Mouse (Mus musculus): ENCODE measurements around the gene Heg1. TPM values are rescaled to one million over a fixed set of nuclear protein-coding genes. Genes with fewer than 3 reads are reported as not detected.

Heg1 gene
- polyA plus RNA-seq, 1 experiment from 2014 or later, result 30.5 TPM

- peaks cover 6% of the 10 kb centered on the region for H3K4me1 ChIP-seq (replicated peaks)
- H3K27ac ChIP-seq, result no peak overlapping the region
- H3K27me3 ChIP-seq, result no peaks in the 10 kb centered on the region
- 87% methylated on average over 4 of the region's 4 CpGs for WGBS
- H3K9me3 ChIP-seq (replicated peaks), result no peaks in the 10 kb centered on the region
- ATAC-seq (replicated peaks; ENCODE audit: insufficient number of reproducible peaks, insufficient read depth, low FRiP score, low read depth), result no peak
- H3K9ac ChIP-seq, result no peak overlapping the region
- no peak overlapping the region for H3K4me3 ChIP-seq
- no peaks in the 10 kb centered on the region for H3K36me3 ChIP-seq
- H3K4me2 ChIP-seq, result no peak overlapping the region
These were observed 17.1 kb upstream of the Heg1 start for GRCm38 (mm10) chr16:33666985-33667538.

GRCm38 (mm10) chr16:33668448-33668847 lies 15.7 kb upstream of the Heg1 start:
- Histone ChIP-seq H3K36me3 (no peaks in the 10 kb centered on the region), H3K4me3 (no peak overlapping the region), H3K27ac (no peak overlapping the region), H3K9ac (no peak overlapping the region), H3K4me2 (no peak overlapping the region), H3K27me3 (no peaks in the 10 kb centered on the region), H3K9me3 (replicated peaks) (no peaks in the 10 kb centered on the region), H3K4me1 (replicated peaks) (peaks cover 6% of the 10 kb centered on the region)
- no peak for ATAC-seq (replicated peaks; ENCODE audit: insufficient number of reproducible peaks, insufficient read depth, low FRiP score, low read depth)
- WGBS, result 78% methylated on average over 2 of the region's 2 CpGs

- ATAC-seq (replicated peaks; ENCODE audit: insufficient number of reproducible peaks, insufficient read depth, low FRiP score, low read depth), result no peak
- no peak overlapping the region for H3K9ac ChIP-seq
- no peaks in the 10 kb centered on the region for H3K9me3 ChIP-seq (replicated peaks)
- WGBS, result 91% methylated on average over 1 of the region's 1 CpGs
- H3K27me3 ChIP-seq, result no peaks in the 10 kb centered on the region
- no peak overlapping the region for H3K27ac ChIP-seq
- H3K36me3 ChIP-seq, result no peaks in the 10 kb centered on the region
- H3K4me2 ChIP-seq, result no peak overlapping the region
- H3K4me3 ChIP-seq, result no peak overlapping the region
- H3K4me1 ChIP-seq (replicated peaks), result peaks cover 6% of the 10 kb centered on the region
These were observed 15.1 kb upstream of the Heg1 start for GRCm38 (mm10) chr16:33669072-33669471.

- 47% methylated on average over 3 of the region's 3 CpGs for WGBS
- Histone ChIP-seq H3K27ac (0 out of 2 replicates have a peak overlapping the region, but pooled peaks have one; percentile 37), H3K4me1 (replicated peaks) (peaks cover 9% of the 10 kb centered on the region), H3K4me2 (no peak overlapping the region), H3K4me3 (no peak overlapping the region), H3K9ac (no peak overlapping the region), H3K27me3 (no peaks in the 10 kb centered on the region), H3K36me3 (no peaks in the 10 kb centered on the region), H3K9me3 (replicated peaks) (no peaks in the 10 kb centered on the region)
- no peak; the same call in 1 of the 2 replicates for ATAC-seq (replicated peaks; ENCODE audit: insufficient number of reproducible peaks, insufficient read depth, low FRiP score, low read depth)
These were observed 13.8 kb upstream of the Heg1 start for GRCm38 (mm10) chr16:33670340-33670739.

- H3K4me2 ChIP-seq, result no peak overlapping the region
- H3K27me3 ChIP-seq, result no peaks in the 10 kb centered on the region
- H3K27ac ChIP-seq, result peak overlapping the region; percentile 37; the same call in 1 of the 2 replicates
- no peak for ATAC-seq (replicated peaks; ENCODE audit: insufficient number of reproducible peaks, insufficient read depth, low FRiP score, low read depth)
- peaks cover 14% of the 10 kb centered on the region for H3K4me1 ChIP-seq (replicated peaks)
- no peaks in the 10 kb centered on the region for H3K36me3 ChIP-seq
- no peak overlapping the region for H3K9ac ChIP-seq
- H3K9me3 ChIP-seq (replicated peaks), result no peaks in the 10 kb centered on the region
- no peak overlapping the region for H3K4me3 ChIP-seq
- 87% methylated on average over 2 of the region's 2 CpGs for WGBS
These were observed 13.2 kb upstream of the Heg1 start for GRCm38 (mm10) chr16:33670933-33671332.

GRCm38 (mm10) chr16:33672188-33672587 lies 12.0 kb upstream of the Heg1 start:
- H3K9me3 ChIP-seq (replicated peaks), result no peaks in the 10 kb centered on the region
- no peaks in the 10 kb centered on the region for H3K27me3 ChIP-seq
- no peak overlapping the region for H3K9ac ChIP-seq
- WGBS, result 94% methylated on average over 4 of the region's 4 CpGs
- H3K27ac ChIP-seq, result no peak overlapping the region
- no peak overlapping the region for H3K4me3 ChIP-seq
- H3K4me1 ChIP-seq (replicated peaks), result peaks cover 27% of the 10 kb centered on the region
- no peak overlapping the region for H3K4me2 ChIP-seq
- ATAC-seq (replicated peaks; ENCODE audit: insufficient number of reproducible peaks, insufficient read depth, low FRiP score, low read depth), result no peak
- no peaks in the 10 kb centered on the region for H3K36me3 ChIP-seq

- H3K4me2 ChIP-seq, result no peak overlapping the region
- no peaks in the 10 kb centered on the region for H3K36me3 ChIP-seq
- no peak overlapping the region for H3K9ac ChIP-seq
- peaks cover 31% of the 10 kb centered on the region for H3K4me1 ChIP-seq (replicated peaks)
- no peak for ATAC-seq (replicated peaks; ENCODE audit: insufficient number of reproducible peaks, insufficient read depth, low FRiP score, low read depth)
- no peaks in the 10 kb centered on the region for H3K27me3 ChIP-seq
- no peak overlapping the region for H3K27ac ChIP-seq
- H3K4me3 ChIP-seq, result no peak overlapping the region
- no peaks in the 10 kb centered on the region for H3K9me3 ChIP-seq (replicated peaks)
- WGBS, result 75% methylated on average over 4 of the region's 4 CpGs
These were observed 11.5 kb upstream of the Heg1 start for GRCm38 (mm10) chr16:33672643-33673042.

GRCm38 (mm10) chr16:33673530-33674109 lies 10.6 kb upstream of the Heg1 start:
- ATAC-seq (replicated peaks; ENCODE audit: insufficient number of reproducible peaks, insufficient read depth, low FRiP score, low read depth), result no peak; the same call in 1 of the 2 replicates
- no peaks in the 10 kb centered on the region for H3K27me3 ChIP-seq
- no peak overlapping the region for H3K4me2 ChIP-seq
- H3K9me3 ChIP-seq (replicated peaks), result no peaks in the 10 kb centered on the region
- H3K4me1 ChIP-seq (replicated peaks), result peaks cover 31% of the 10 kb centered on the region
- no peak overlapping the region for H3K27ac ChIP-seq
- 50% methylated on average over 14 of the region's 14 CpGs for WGBS
- H3K9ac ChIP-seq, result no peak overlapping the region
- H3K36me3 ChIP-seq, result no peaks in the 10 kb centered on the region
- no peak overlapping the region for H3K4me3 ChIP-seq

- Histone ChIP-seq H3K27ac (peak overlapping the region; percentile 66; the same call in 1 of the 2 replicates), H3K4me1 (replicated peaks) (peaks cover 30% of the 10 kb centered on the region), H3K9me3 (replicated peaks) (no peaks in the 10 kb centered on the region), H3K36me3 (no peaks in the 10 kb centered on the region), H3K27me3 (no peaks in the 10 kb centered on the region), H3K4me2 (no peak overlapping the region), H3K9ac (no peak overlapping the region), H3K4me3 (no peak overlapping the region)
- no peak for ATAC-seq (replicated peaks; ENCODE audit: insufficient number of reproducible peaks, insufficient read depth, low FRiP score, low read depth)
- 80% methylated on average over 10 of the region's 10 CpGs for WGBS
These were observed 8.9 kb upstream of the Heg1 start for GRCm38 (mm10) chr16:33675151-33675847.

- peak overlapping the region; percentile 66; the same call in 1 of the 2 replicates for H3K27ac ChIP-seq
- H3K4me1 ChIP-seq (replicated peaks), result peaks cover 28% of the 10 kb centered on the region
- ATAC-seq (replicated peaks; ENCODE audit: insufficient number of reproducible peaks, insufficient read depth, low FRiP score, low read depth), result no peak
- no peak overlapping the region for H3K9ac ChIP-seq
- no peaks in the 10 kb centered on the region for H3K36me3 ChIP-seq
- no peaks in the 10 kb centered on the region for H3K27me3 ChIP-seq
- H3K4me2 ChIP-seq, result no peak overlapping the region
- H3K4me3 ChIP-seq, result no peak overlapping the region
- H3K9me3 ChIP-seq (replicated peaks), result no peaks in the 10 kb centered on the region
- WGBS, result 34% methylated on average over 3 of the region's 3 CpGs
These were observed 8.4 kb upstream of the Heg1 start for GRCm38 (mm10) chr16:33675848-33676184.

GRCm38 (mm10) chr16:33676347-33677312 lies 7.5 kb upstream of the Heg1 start:
- Histone ChIP-seq H3K4me2 (no peak overlapping the region), H3K4me1 (replicated peaks) (peaks cover 31% of the 10 kb centered on the region), H3K4me3 (no peak overlapping the region), H3K9ac (no peak overlapping the region), H3K9me3 (replicated peaks) (no peaks in the 10 kb centered on the region), H3K27ac (peak overlapping the region; percentile 66), H3K27me3 (no peaks in the 10 kb centered on the region), H3K36me3 (no peaks in the 10 kb centered on the region)
- 33% methylated on average over 7 of the region's 7 CpGs for WGBS
- peak; percentile 72 for ATAC-seq (replicated peaks; ENCODE audit: insufficient number of reproducible peaks, insufficient read depth, low FRiP score, low read depth)

All from heart, embryonic 15.5 days (tissue).